Mouse (Mus musculus) midbrain, embryonic 14.5 days (tissue): ENCODE results near the gene Cbr4. TPM values are rescaled to one million over a fixed set of nuclear protein-coding genes. Genes with fewer than 3 reads are reported as not detected.

Experiments
- ATAC-seq: fragments of 200-750 bp; cut with Nextera tagmentation; 2 replicates; pipeline ENCODE4 v1.8.0; 2017; ENCODE audit warnings: moderate number of reproducible peaks, moderate library complexity; ENCODE audit not compliant: low FRiP score, low TSS enrichment
- DNase-seq: peaks from one replicate; pipeline ENCODE4 v3.0.0-alpha.2; 2015
- H3K27ac ChIP-seq: fragments of 300-500 bp; sonication (generic); replicated peaks from 2 replicates; pipeline ENCODE4 v1.5.1; 2014; ENCODE audit warnings: mild to moderate bottlenecking, low read depth, low read length, moderate library complexity
- H3K27me3 ChIP-seq: fragments of 300-500 bp; sonication (generic); 2 replicates; pipeline ENCODE4 v1.6.1; 2014; ENCODE audit warnings: low read length, control low read depth, mixed read lengths; ENCODE audit not compliant: control insufficient read depth, insufficient read depth
- H3K36me3 ChIP-seq: fragments of 300-500 bp; sonication (generic); 2 replicates; pipeline ENCODE4 v1.6.1; 2014; ENCODE audit warnings: low read length, control low read depth; ENCODE audit not compliant: control insufficient read depth, insufficient read depth
- H3K4me1 ChIP-seq: fragments of 300-500 bp; sonication (generic); 2 replicates; pipeline ENCODE4 v1.6.1; 2014; ENCODE audit warnings: mild to moderate bottlenecking, antibody characterized with exemption, low read length, control low read depth; ENCODE audit not compliant: control insufficient read depth, insufficient read depth
- H3K4me2 ChIP-seq: fragments of 300-500 bp; sonication (generic); 2 replicates; pipeline ENCODE4 v1.6.1; 2014; ENCODE audit warnings: mild to moderate bottlenecking, low read length, moderate library complexity
- H3K4me3 ChIP-seq: fragments of 300-500 bp; sonication (generic); replicated peaks from 2 replicates; pipeline ENCODE4 v1.5.1; 2014; ENCODE audit warnings: low read depth, low read length
- H3K9ac ChIP-seq: fragments of 300-500 bp; sonication (generic); replicated peaks from 2 replicates; pipeline ENCODE4 v1.6.1; 2014; ENCODE audit warnings: mild to moderate bottlenecking, low read length, moderate library complexity
- H3K9me3 ChIP-seq: fragments of 300-500 bp; sonication (generic); 2 replicates; pipeline ENCODE4 v1.6.1; 2016; ENCODE audit warnings: low read length, control low read depth, mixed read lengths; ENCODE audit not compliant: control insufficient read depth
- WGBS: fragments of 180-500 bp; shearing (Covaris S2); extraction: QIAGEN DNeasy Blood & Tissue Kit; methylation state at CpG from one replicate; pipeline ENCODE4 v1.1.7; 2014; 5-methylcytosine and 5-hydroxymethylcytosine counted together
- polyA plus RNA-seq: library from polyadenylated mRNA; unstranded; fragments of >200 nt; fragmentation: Nextera tagmentation; extraction: Ambion mirVana; gene quantifications from 2 replicates; pipeline ENCODE4 v1.2.1, GENCODE M21; 2014

Cbr4 gene
- polyA plus RNA-seq, 1 experiment from 2014 or later, result 23.8 TPM

GRCm38 (mm10) chr8:61550006-61550748, 62.6 kb downstream of the Cbr4 start:
- DNase-seq (no peak), ATAC-seq (no peak; the same call in 1 of the 2 replicates)
- peaks cover 4% of the 10 kb centered on the region; the same call in 1 of the 2 replicates for H3K4me1 ChIP-seq
- H3K36me3 ChIP-seq, result peaks cover 11% of the 10 kb centered on the region; the same call in 1 of the 2 replicates
- H3K4me2 ChIP-seq, result no peak overlapping the region
- no peak overlapping the region for H3K4me3 ChIP-seq
- no peak overlapping the region for H3K27ac ChIP-seq
- H3K9ac ChIP-seq, result no peak overlapping the region
- WGBS, result 49% methylated on average over 27 of the region's 27 CpGs
- H3K27me3 ChIP-seq, result no peaks in the 10 kb centered on the region
- 0 out of 2 replicates have a peak, but pooled peaks cover 8% of the 10 kb centered on the region for H3K9me3 ChIP-seq

DNA sequence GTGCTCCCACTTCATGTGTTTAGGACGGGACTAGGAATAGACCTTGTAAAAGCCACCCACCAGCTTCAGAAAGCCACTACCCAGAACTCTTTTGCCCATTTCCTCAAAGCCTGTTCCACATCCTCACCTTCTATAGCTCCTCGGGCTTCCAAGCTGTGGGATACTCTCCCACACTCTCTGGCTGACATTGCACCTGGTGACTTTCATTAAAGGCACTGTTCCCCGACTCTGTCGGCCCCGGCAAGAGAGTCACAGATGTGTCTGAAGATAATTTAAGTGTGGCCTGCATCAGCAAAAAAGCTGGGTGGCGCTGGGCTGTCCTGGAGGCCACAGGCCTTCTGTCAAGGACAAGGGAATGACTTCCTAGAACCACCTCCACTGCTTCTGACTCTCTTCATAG, 64.7 kb downstream of the Cbr4 start:
- Histone ChIP-seq H3K27ac (no peak overlapping the region), H3K9ac (no peak overlapping the region), H3K27me3 (no peaks in the 10 kb centered on the region), H3K4me2 (no peak overlapping the region), H3K4me1 (peaks cover 9% of the 10 kb centered on the region; the same call in 1 of the 2 replicates), H3K36me3 (peaks cover 11% of the 10 kb centered on the region; the same call in 1 of the 2 replicates), H3K9me3 (0 out of 2 replicates have a peak, but pooled peaks cover 8% of the 10 kb centered on the region), H3K4me3 (no peak overlapping the region)
- DNase-seq, result no peak
- ATAC-seq, result no peak
- 69% methylated on average over 6 of the region's 6 CpGs for WGBS

- DNase-seq, result no peak
- no peak overlapping the region for H3K4me3 ChIP-seq
- H3K27me3 ChIP-seq, result no peaks in the 10 kb centered on the region
- ATAC-seq, result no peak
- H3K4me2 ChIP-seq, result no peak overlapping the region
- peaks cover 11% of the 10 kb centered on the region; the same call in 1 of the 2 replicates for H3K36me3 ChIP-seq
- no peak overlapping the region for H3K9ac ChIP-seq
- no peak overlapping the region for H3K27ac ChIP-seq
- peaks cover 9% of the 10 kb centered on the region; the same call in 1 of the 2 replicates for H3K4me1 ChIP-seq
- H3K9me3 ChIP-seq, result 0 out of 2 replicates have a peak, but pooled peaks cover 8% of the 10 kb centered on the region
- 83% methylated on average over 8 of the region's 8 CpGs for WGBS
These were observed 65.3 kb downstream of the Cbr4 start for GRCm38 (mm10) chr8:61552755-61553402.

DNA sequence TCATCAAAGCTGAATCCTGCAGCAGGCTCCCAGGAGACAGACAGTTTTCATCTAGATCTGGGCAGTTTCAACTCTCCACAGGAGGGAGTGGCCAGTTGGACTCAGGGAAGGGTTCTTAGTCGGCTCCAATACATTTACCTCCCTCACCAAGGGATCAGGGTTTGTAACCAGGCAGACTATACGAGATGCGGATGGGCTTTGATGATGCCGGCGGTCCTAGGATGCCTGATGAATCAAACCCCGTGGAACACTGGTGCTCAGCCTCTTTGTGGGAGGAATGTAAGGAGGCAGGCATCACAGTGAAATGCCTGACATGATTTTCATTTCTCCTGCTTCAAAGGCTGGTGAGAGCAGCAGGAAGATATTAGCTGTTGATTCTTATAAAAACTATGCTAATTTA, 67.8 kb downstream of the Cbr4 start:
- Histone ChIP-seq H3K4me3 (no peak overlapping the region), H3K36me3 (no peaks in the 10 kb centered on the region), H3K4me2 (no peak overlapping the region), H3K9ac (no peak overlapping the region), H3K27ac (no peak overlapping the region), H3K27me3 (no peaks in the 10 kb centered on the region), H3K4me1 (peaks cover 9% of the 10 kb centered on the region; the same call in 1 of the 2 replicates), H3K9me3 (no peaks in the 10 kb centered on the region)
- 30% methylated on average over 6 of the region's 6 CpGs for whole genome bisulfite sequencing
- ATAC-seq, result no peak
- DNase-seq, result peak; percentile 47

DNA sequence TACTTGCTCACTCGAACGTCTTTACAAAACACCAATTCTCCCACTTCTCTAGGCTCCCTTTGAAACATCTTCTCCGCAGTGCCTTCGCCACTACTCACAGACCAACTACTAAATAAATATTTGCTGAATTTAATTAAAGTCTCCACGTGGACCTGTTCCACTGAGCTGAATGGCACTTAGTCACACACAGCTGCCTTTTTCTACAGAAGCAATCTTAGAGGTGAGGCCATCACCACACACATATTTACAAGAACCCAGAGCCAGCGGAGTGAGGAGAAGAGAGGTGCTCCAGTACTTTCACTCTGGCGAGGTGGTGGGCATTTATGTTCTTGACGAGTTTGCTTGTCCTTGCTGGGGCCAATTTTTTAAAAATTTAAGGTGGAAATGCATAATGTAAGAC, 68.7 kb downstream of the Cbr4 start:
- 65% methylated on average over 8 of the region's 8 CpGs for WGBS
- no peak for ATAC-seq
- H3K4me3 ChIP-seq, result no peak overlapping the region

More for the DNA sequence above, 68.7 kb downstream of the Cbr4 start:
- no peaks in the 10 kb centered on the region for H3K9me3 ChIP-seq
- DNase-seq, result no peak
- H3K4me2 ChIP-seq, result no peak overlapping the region
- H3K9ac ChIP-seq, result no peak overlapping the region
- H3K36me3 ChIP-seq, result no peaks in the 10 kb centered on the region
- H3K4me1 ChIP-seq, result peaks cover 9% of the 10 kb centered on the region; the same call in 1 of the 2 replicates
- H3K27me3 ChIP-seq, result no peaks in the 10 kb centered on the region
- no peak overlapping the region for H3K27ac ChIP-seq
